Mouse (Mus musculus): Measurements from ENCODE around the gene Lhfp.

- TF ChIP-seq POLR2A (IDR thresholded peaks at IDR 0.05; ENCODE audit: borderline replicate concordance, insufficient read depth, low read length) (no peak), CTCF (IDR thresholded peaks at IDR 0.05; ENCODE audit: borderline replicate concordance, insufficient read depth, low read depth, low read length) (no peak)
These were observed 78.7 kb downstream of the Lhfp start for GRCm38 (mm10) chr3:53119978-53120377.
